Mouse (Mus musculus): ENCODE measurements at regions not wholly inside any gene's neighbourhood (a gene's known extent, or its start where the extent isn't known, plus 50 kb on each side); places are given as distances from the start of the nearest gene placed in this dataset.

DNA sequence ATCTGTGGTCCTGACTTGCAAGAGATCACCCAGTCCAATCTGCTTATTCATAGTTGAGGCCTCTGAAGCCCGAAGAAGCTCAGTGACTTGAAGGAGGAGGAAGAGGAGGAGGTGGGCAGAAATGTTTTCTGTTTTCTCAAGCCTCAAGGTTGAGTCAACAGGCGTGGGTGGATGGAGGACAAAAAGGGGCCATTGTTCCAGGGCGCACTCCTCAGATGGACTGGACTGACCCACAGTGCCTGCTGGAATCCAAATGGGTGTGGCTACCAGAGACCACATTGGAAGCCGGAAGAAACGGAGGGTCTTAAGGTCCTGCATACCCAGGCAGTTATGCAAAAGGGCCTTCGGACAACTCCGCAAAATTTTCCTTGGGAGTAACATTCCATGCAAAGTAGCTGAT lies 75.6 kb upstream of the Barx2 start:
- TF ChIP-seq CTCF (IDR thresholded peaks at IDR 0.05; ENCODE audit: low read depth): no peak
- TF ChIP-seq EP300 (IDR thresholded peaks at IDR 0.05; ENCODE audit: low read depth): no peak
